20 mouse cellular contexts compared by ENCODE assay signal in genomic region chr1:67558728-67559127, GRCm38 (mm10).
DNase-seq lines count a peak whose midpoint lies in the region; ATAC-seq and TF ChIP-seq lines count a peak whose summit lies in the region.
"Had no signal": no experiment of that assay in that cellular context is flagged by ENCODE, and none has a peak within 500 bp of the region (broad histone marks: within the 10 kb centered on the region; RNA-seq: fewer than 3 reads in every experiment).

No protein-coding gene starts in this region.

- no peak for TF ChIP-seq CTCF in brain, embryonic 14.5 days (IDR thresholded peaks at IDR 0.05; ENCODE audit: borderline replicate concordance, extremely low read depth, insufficient read depth, insufficient read length)
- TF ChIP-seq CTCF in forebrain, postnatal 0 days (IDR thresholded peaks at IDR 0.05; ENCODE audit: low read depth): no peak
- TF ChIP-seq CTCF in cerebellum, adult 2 months (IDR thresholded peaks at IDR 0.05; ENCODE audit: borderline replicate concordance, insufficient read depth, low read depth, low read length): no peak

- no peak overlapping the region for H3K4me2 ChIP-seq in forebrain, embryonic 12.5 days
- H3K4me2 ChIP-seq in forebrain, embryonic 15.5 days (replicated peaks): no peak overlapping the region
- no peak overlapping the region for H3K4me2 ChIP-seq in forebrain, postnatal 0 days (ENCODE audit: low read depth)
- H3K4me2 ChIP-seq: embryonic facial prominence, embryonic 12.5 days had no signal

- H3K9me3 ChIP-seq in forebrain, embryonic 12.5 days: no peaks in the 10 kb centered on the region
- no peaks in the 10 kb centered on the region for H3K9me3 ChIP-seq in forebrain, embryonic 10.5 days
- H3K9me3 ChIP-seq in forebrain, embryonic 15.5 days: no peaks in the 10 kb centered on the region
- H3K9me3 ChIP-seq in forebrain, postnatal 0 days (ENCODE audit: low read length): no peaks in the 10 kb centered on the region
- H3K9me3 ChIP-seq: embryonic facial prominence, embryonic 10.5 days; embryonic facial prominence, embryonic 12.5 days had no signal

- TF ChIP-seq POLR2A in brain, embryonic 14.5 days (IDR thresholded peaks at IDR 0.05; ENCODE audit: borderline replicate concordance, extremely low read depth, insufficient read depth, insufficient read length, poor library complexity, severe bottlenecking): no peak
- no peak for TF ChIP-seq POLR2A in cerebellum, adult 2 months (IDR thresholded peaks at IDR 0.05; ENCODE audit: borderline replicate concordance, insufficient read depth, low read length)

- H3K9ac ChIP-seq in forebrain, embryonic 12.5 days: no peak overlapping the region
- no peak overlapping the region for H3K9ac ChIP-seq in forebrain, embryonic 15.5 days (replicated peaks)
- H3K9ac ChIP-seq in forebrain, postnatal 0 days: no peak overlapping the region
- H3K9ac ChIP-seq: embryonic facial prominence, embryonic 12.5 days had no signal

- no peak overlapping the region for H3K4me3 ChIP-seq in forebrain, embryonic 12.5 days (replicated peaks)
- no peak overlapping the region for H3K4me3 ChIP-seq in forebrain, embryonic 10.5 days
- H3K4me3 ChIP-seq in forebrain, embryonic 15.5 days: no peak overlapping the region
- no peak overlapping the region for H3K4me3 ChIP-seq in forebrain, postnatal 0 days (ENCODE audit: low read depth, low read length)
- no peak overlapping the region for H3K4me3 ChIP-seq in cerebellum, adult 2 months (replicated peaks; ENCODE audit: insufficient read depth, low read depth, low read length)
- H3K4me3 ChIP-seq: embryonic facial prominence, embryonic 10.5 days; embryonic facial prominence, embryonic 12.5 days had no signal

- DNase-seq in forebrain, embryonic 10.5 days (ENCODE audit: extremely low spot score, low spot score): no peak
- DNase-seq in brain, embryonic 14.5 days (ENCODE audit: low read depth): peak; percentile 73
- peak; percentile 10 for DNase-seq in forebrain, postnatal 0 days
- no peak for DNase-seq in cerebellum, adult 9-11 months
- no peak for DNase-seq in cerebellum, adult 2 months
- DNase-seq: adrenal gland, adult 8-10 months; adrenal gland, postnatal 25 days; B cell, adult 2 months; cerebellum, adult 11-12 months; cerebellum, adult 8-10 months; cerebellum, postnatal 25 days had no signal

- no peaks in the 10 kb centered on the region for H3K4me1 ChIP-seq in forebrain, embryonic 12.5 days
- no peaks in the 10 kb centered on the region for H3K4me1 ChIP-seq in forebrain, embryonic 10.5 days
- H3K4me1 ChIP-seq in forebrain, embryonic 15.5 days: no peaks in the 10 kb centered on the region
- H3K4me1 ChIP-seq in forebrain, postnatal 0 days (ENCODE audit: insufficient read depth): no peaks in the 10 kb centered on the region
- H3K4me1 ChIP-seq in cerebellum, adult 2 months (ENCODE audit: control insufficient read depth, insufficient read depth, low read length): no peaks in the 10 kb centered on the region
- H3K4me1 ChIP-seq: embryonic facial prominence, embryonic 10.5 days; embryonic facial prominence, embryonic 12.5 days had no signal

- H3K27me3 ChIP-seq in forebrain, embryonic 12.5 days: no peaks in the 10 kb centered on the region
- no peaks in the 10 kb centered on the region for H3K27me3 ChIP-seq in forebrain, embryonic 10.5 days (ENCODE audit: poor library complexity, severe bottlenecking)
- no peaks in the 10 kb centered on the region for H3K27me3 ChIP-seq in forebrain, embryonic 15.5 days
- no peaks in the 10 kb centered on the region for H3K27me3 ChIP-seq in forebrain, postnatal 0 days (ENCODE audit: insufficient read depth, low read length)
- H3K27me3 ChIP-seq in cerebellum, adult 2 months (ENCODE audit: control insufficient read depth, insufficient read depth, low read length): no peaks in the 10 kb centered on the region
- H3K27me3 ChIP-seq: CH12.LX; embryonic facial prominence, embryonic 12.5 days had no signal

- ATAC-seq in forebrain, embryonic 12.5 days (ENCODE audit: low FRiP score): 0 out of 2 replicates have a peak, but pooled peaks have one; percentile 65
- ATAC-seq in forebrain, embryonic 15.5 days (replicated peaks): 0 out of 2 replicates have a peak, but pooled peaks have one; percentile 57
- no peak for ATAC-seq in forebrain, postnatal 0 days
- ATAC-seq: activated CD4-positive, CD25-positive, alpha-beta regulatory T cell, adult 4 months; CD4-positive, CD25-positive, alpha-beta regulatory T cell, adult 4 months; Patski had no signal

- no peak overlapping the region for H3K27ac ChIP-seq in forebrain, embryonic 12.5 days
- no peak overlapping the region for H3K27ac ChIP-seq in forebrain, embryonic 10.5 days
- H3K27ac ChIP-seq in forebrain, embryonic 15.5 days (replicated peaks): no peak overlapping the region
- H3K27ac ChIP-seq in forebrain, postnatal 0 days (ENCODE audit: low read depth, low read length): no peak overlapping the region
- H3K27ac ChIP-seq in cerebellum, adult 2 months (ENCODE audit: insufficient read depth, low read length): no peak overlapping the region
- H3K27ac ChIP-seq: embryonic facial prominence, embryonic 10.5 days; embryonic facial prominence, embryonic 12.5 days had no signal

- no peaks in the 10 kb centered on the region for H3K36me3 ChIP-seq in forebrain, embryonic 12.5 days (replicated peaks)
- no peaks in the 10 kb centered on the region for H3K36me3 ChIP-seq in forebrain, embryonic 10.5 days (replicated peaks)
- H3K36me3 ChIP-seq in forebrain, embryonic 15.5 days: no peaks in the 10 kb centered on the region
- no peaks in the 10 kb centered on the region for H3K36me3 ChIP-seq in forebrain, postnatal 0 days (ENCODE audit: insufficient read depth)
- H3K36me3 ChIP-seq: embryonic facial prominence, embryonic 10.5 days; embryonic facial prominence, embryonic 12.5 days; G1E had no signal

Comparison
In these comparisons a context has a peak if more than half of its experiments do, and no peak if none do; other contexts are left out.
1. DNase-seq: peak in brain, embryonic 14.5 days (single experiment) and forebrain, postnatal 0 days (single experiment); none in forebrain, embryonic 10.5 days (single experiment), cerebellum, adult 9-11 months (single experiment) and cerebellum, adult 2 months (0 of 2).